Mouse (Mus musculus) Patski (cell line): ENCODE data around the gene 4930550L24Rik. TPM values are rescaled to one million over a fixed set of nuclear protein-coding genes. Genes with fewer than 3 reads are reported as not detected.

Experiments used
- ATAC-seq: fragments of 100-300 bp; one replicate; pipeline ENCODE4 v1.8.0; 2021
- CTCF ChIA-PET: fragments of 350-600 bp; sonication (Branson Sonifier 250); formaldehyde crosslinking; loops from one replicate; lab custom pipeline; 2022; ENCODE audit warnings: inconsistent platforms; lab: Charles Lee
- POLR2A ChIA-PET: fragments of 350-600 bp; sonication (Branson Sonifier 250); formaldehyde crosslinking; loops from one replicate; lab custom pipeline; 2022; ENCODE audit warnings: antibody characterized with exemption, inconsistent platforms; lab: Charles Lee
- DNase-seq: peaks from one replicate; pipeline ENCODE4 v3.0.0-alpha.2; 2011; ENCODE audit warnings: low read depth, low spot score
- H3K27me3 ChIP-seq: fragments of 371-371 bp; one replicate; pipeline ENCODE4 v1.5.1; 2021
- CTCF ChIP-seq: fragments of 100-300 bp; IDR thresholded peaks from one replicate; pipeline ENCODE4 v1.5.1; 2021
- in situ Hi-C: fragments of 300-500 bp; cut with MboI; formaldehyde crosslinking; loops from 3 replicates; pipeline ENCODE4 v1.11.1; 2018; ENCODE audit warnings: low pct_unique_long_range_greater_than_20kb, mixed read lengths
- polyA plus RNA-seq: library from polyadenylated mRNA; unstranded; gene quantifications from one replicate; pipeline ENCODE4 v1.2.3, GENCODE M21; 2021

Gene 4930550L24Rik
- not detected for polyA plus RNA-seq

DNA sequence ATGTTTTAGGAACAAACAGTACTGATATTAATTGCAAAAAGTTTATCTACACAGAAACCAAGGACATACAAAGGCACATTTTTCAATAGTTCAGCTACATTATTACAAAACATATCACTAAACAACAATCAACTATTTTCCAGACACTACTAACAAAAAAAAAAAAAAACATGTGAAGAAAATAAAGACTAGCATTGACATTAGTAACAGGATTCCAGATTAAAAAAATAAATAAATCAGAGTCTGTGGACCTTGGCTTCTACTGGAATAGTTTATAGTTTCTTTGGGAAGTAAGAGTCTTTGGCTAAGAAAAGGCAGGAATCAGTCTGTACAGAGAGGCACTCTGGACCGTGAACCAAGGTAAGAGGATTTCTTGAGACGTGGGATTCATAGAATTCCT is at the start of gene 4930550L24Rik:
Gene 4930550L24Rik (plus strand): TSS at position 301 of the 400 bp plus-strand sequence.
- ChIA-PET CTCF (no interaction called here), POLR2A (no interaction called here)
- ATAC-seq (no peak), DNase-seq (no peak)
- in situ Hi-C loops: no loop called here
- TF ChIP-seq CTCF: no peak
- H3K27me3 ChIP-seq: peaks cover 30% of the 10 kb centered on the region

DNA sequence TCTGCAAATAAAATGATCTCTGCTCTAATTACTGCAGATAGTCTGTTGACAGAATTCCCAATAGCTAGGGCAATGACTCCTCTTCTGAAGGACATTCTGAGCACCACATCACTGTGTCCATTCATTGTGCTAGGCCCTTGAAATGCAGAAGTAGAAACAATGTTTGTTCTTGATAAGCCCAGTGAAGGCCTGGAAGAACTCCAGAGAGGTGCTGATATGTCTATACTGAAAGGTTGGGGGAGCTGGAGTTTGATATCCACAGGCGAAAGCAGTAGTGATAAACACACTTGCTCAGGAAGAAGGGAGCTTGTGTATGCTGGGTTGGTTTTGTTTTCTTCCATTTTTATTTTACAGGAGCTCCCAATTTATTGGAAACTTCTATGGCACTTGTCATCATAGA is 8.4 kb upstream of the 4930550L24Rik start:
- ChIA-PET POLR2A (no interaction called here), CTCF (no interaction called here)
- H3K27me3 ChIP-seq: peaks cover 32% of the 10 kb centered on the region
- DNase-seq (no peak), ATAC-seq (no peak)
- no peak for TF ChIP-seq CTCF
- in situ Hi-C loops: no loop called here

DNA sequence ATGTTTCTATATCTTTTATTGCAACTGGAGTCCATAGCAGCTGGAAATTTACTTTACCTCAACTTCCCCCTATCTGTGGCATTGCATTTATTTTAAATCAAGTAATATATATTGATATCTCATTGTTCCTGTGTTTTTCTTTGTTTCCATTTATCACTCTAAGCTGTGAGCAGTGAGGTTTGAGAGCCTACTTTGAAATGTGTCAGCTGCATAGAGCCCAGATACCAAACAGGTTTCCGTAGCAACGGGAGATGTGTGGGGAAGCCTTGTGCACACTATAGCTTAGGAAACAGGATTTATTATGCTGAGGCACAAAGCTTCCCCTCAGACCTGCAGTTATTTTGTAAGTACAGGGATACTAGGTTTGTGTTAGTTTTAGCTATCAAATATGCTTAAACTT is 58.8 kb downstream of the 4930550L24Rik start:
- in situ Hi-C loops: no loop called here
- ChIA-PET POLR2A (no interaction called here), CTCF (no interaction called here)
- no peak for TF ChIP-seq CTCF
- DNase-seq (no peak), ATAC-seq (no peak)
- peaks cover 45% of the 10 kb centered on the region for H3K27me3 ChIP-seq
